Mouse (Mus musculus) layer of hippocampus, adult 9-10 months (tissue): ENCODE data around the gene Zbtb20.
"Not testable (repeated sequence)": the region's sequence is repeated elsewhere in the genome, so short reads cannot be mapped to it uniquely, and the experiment has no call there.

Source experiments
- DNase-seq: peaks from one replicate; pipeline ENCODE4 v3.0.0; 2022; ENCODE audit warnings: low spot score

Gene Zbtb20

DNA sequence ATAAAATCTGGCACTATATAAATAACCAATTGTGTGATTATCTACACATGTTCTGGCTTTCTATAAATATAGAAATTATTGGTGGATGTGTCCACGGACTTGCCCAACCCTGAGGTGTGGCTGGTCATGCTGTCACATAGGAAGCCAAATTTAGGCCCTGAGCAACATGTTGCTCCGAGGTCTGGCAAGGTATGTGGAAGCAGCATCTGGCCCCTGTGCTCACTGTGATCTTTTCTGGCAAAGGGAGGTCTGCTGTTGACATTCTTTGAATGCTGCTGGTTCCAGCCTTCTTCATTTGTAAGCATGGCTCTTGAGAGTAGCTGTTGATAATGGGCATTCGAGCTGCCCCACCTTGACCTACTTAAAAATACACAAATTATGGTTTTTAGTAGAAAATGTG lies 35.0 kb downstream of the Zbtb20 start:
- DNase-seq, result no peak

DNA sequence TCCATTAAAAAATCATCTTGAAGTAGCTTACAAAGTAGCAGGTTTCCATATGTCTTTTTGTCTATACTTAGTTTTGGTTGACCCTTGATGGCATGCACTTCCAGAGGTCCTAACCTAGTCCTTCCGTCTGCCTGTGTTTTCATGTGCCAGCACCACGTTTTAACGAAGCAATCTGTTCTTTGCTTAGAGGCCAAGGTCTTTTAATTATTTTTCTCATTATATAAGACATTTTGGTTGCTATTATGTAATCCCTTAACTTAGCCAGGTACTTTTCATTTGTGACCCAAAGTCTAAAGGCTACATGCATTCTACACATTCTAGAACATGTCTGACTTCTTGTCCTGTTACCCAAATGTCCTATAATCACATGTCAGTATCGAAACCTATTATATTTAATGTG lies 35.6 kb downstream of the Zbtb20 start:
- no peak for DNase-seq

DNA sequence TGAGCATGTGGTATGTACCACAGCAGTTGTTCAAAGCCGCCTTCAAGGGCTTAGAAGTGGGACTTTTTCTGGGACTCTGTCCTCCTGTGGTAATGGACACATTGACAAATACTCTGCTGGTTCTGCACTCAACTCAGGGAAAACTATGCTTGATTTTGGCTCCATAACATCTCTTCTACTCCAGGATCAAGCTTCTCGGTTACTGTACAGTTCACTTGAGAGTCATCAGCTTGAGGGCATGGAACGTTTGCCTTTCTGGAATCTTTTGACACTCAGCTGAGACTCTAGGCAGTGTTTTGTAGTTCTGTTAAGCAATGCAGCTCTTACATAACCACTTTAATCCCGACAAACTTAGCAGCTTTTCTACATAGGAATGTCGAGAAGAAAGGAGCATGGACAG lies 36.1 kb downstream of the Zbtb20 start:
- DNase-seq, result no peak

DNA sequence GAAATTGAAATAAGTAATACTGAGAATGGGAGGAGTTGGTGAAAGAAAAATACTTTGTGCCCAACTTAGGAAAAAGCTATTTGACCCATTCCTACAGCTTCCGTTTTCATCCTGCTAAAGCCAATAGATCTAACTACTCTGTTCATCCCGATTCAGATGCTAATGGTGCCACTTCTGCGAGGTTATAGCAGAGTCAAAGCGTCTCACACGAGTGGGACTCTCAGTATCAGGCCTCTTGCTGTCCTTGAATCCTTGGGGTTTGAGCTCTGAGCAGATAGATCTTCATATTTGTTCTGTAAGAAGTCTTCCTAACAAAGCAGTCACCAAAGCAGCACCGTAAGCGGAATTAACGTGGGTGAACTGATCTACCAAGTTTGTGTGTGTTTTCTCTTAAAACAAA lies 37.6 kb downstream of the Zbtb20 start:
- no peak for DNase-seq

DNA sequence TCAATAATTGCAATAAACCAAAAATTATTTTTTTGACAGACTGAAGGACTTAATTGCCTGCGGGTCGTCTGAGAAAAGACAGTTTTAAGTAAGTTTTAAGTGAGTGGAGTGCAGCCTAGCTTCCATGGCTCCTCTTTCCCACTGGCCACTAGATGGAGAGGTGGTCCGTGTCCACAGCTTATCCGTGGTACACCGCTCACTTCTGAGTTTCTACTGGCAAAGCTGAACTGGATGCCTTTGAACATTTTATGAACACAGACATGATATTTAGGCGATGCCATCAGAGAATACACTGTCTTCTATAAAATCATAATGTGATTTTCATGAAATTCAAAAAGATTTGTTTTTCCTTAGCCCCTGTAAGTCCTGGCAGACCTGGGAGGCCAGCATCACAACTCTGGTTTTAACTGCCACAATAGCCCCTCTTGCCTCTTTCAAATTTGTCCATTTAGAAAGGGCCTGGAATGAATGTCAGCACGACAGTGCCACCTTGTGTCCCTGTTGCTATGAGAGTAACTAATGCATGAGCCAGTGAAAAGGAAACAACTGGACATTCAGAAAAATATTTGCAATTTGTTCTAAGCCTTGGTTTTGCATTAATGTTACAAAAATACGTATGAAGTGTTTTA lies 38.9 kb downstream of the Zbtb20 start:
- DNase-seq, result no peak

DNA sequence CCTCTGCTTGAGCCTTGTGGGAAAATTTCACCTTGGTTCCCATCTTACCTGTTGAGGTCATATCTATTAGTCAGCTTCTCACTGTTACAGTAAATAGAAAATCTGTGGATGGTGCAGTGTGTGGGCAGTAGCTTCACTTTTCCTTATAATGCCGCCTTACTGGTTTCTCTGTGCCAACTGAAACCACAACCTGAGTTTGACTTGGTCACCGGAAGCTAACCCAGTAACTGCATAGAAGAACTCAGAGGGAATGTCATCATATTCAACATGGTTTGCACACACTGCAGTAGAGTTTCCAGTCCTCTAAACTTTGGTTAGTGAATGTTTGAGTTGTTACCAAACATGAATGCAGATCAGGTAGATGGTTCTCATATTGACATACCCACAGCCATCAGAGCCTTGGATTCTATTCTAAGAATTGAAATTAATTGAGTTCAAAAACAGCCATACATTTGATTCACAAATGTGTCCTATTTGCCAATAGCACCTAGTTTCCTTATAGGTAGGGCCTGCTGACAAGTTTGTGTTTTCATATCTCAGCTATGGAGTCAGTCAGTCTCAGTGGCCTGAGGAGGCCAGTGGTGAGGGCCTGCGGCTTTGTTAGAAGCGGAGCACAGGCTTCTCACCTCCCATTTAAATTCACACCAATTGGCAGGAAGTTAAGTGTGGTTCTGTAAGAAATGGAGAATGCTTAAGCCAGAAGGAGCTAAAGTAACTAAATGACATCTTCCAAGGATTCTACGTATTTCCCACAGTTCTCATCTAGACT lies 44.5 kb downstream of the Zbtb20 start:
- DNase-seq, result no peak

DNA sequence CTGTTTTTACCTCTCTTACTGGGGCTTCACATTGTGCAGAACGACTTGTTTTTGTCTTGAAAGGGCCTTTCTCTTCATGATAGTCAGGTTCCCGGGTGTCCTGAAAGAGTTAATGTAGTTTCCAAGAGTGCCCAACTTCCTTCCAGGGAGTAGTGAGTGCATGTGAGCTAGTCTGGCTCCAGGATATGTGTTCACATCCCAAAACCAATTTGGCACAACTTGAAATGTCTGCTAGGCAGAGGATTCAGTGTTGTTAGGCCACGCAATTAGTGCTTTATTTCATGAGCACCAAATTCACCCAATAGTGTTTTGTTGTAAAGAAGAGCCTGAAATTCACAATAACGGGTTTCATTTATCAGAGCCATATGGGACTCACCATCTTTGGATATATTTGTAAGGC lies 45.8 kb downstream of the Zbtb20 start:
- DNase-seq, result no peak

DNA sequence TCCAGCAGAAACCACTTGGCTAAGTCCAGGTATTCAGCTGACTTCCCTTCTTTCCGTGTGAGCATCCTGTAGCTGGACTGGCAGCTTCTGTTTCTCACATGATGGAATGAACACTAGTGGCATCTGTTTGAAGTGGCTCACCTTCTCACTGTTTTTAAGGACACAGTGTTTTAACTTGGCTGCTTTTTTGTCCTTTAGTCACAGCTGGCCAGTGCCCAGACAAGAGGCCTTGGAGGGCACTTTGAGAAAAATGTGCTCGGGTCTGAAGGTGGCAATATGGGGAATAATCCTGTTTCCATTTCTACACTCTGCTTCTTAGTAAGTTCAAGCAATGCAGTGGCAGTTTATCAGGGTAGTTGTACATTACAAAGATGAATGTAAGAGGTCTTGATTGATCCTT lies 62.5 kb downstream of the Zbtb20 start:
- no peak for DNase-seq

DNA sequence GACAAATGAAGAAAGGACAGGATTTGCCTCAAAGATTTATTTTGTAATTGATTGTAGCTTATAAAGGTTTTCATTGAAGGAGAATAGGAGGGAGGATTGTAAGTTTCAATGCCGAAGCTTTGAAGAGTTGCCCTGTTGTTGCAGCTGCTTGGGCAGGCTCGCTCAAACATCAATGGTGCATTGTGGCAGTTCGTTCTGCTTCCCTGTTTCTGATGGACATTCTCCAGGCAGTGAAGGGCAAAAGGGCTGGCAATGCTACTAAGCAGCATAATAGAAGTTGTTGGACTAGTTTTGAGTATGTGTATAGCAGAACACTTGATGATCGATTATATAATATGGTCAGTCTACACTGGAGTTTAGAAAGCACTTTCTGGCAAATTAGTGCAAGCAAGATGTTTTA lies 71.3 kb downstream of the Zbtb20 start:
- no peak for DNase-seq

DNA sequence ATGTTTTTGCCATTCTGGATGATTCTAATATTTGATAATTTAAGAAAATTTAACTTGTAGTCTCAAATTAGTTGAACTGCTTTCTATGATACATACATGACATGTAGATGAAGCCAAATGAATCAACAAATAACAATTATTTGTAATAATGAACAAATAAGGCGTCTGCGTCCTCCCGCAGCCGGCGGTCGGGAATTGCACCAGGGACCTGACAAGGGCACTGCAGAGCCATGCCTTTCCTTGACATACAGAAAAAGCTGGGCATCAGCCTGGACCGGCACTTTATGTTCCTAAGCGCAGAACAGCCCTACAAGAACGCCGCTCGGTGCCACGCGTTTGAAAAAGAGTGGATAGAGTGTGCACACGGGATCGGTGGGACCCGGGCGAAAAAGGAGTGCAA lies 79.7 kb downstream of the Zbtb20 start:
- DNase-seq, result not testable (repeated sequence)

DNA sequence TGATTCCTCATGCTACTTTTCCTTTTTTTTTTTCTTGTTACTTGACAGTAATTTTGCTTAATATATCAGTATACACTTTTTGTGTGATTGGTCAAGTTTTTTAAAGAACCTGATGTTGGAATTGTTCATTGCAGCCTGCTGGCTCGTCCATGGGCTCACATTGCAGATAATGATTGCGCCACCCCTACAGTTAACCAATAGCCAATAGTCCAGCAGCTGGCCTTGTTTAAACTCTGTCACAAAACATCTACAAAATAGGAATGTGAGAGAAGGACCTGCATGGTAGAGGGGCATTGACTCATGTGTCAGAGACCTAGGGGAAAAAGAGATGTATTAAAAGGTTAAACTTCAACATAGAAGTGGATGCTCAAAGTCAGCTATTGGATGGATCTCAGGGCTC lies 97.2 kb downstream of the Zbtb20 start:
- no peak for DNase-seq

DNA sequence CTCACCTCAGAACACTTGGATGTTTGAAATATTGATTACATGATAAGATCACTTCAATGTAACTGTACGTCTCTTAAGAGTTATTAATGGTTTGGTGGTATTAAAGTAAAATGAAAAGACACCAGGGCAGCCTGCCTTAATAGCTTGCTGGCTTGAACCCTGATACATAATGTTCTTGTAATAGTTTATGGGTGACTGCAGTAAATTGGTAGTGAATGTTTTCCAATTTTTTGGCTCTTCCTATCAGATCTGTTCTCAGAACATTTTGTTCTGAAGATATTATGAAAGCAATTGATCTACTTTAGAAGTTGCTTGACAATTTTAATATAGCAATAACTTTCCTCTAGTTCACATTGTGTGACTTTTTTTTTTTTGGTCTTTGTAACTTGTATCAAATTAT lies 123.2 kb downstream of the Zbtb20 start:
- no peak for DNase-seq

DNA sequence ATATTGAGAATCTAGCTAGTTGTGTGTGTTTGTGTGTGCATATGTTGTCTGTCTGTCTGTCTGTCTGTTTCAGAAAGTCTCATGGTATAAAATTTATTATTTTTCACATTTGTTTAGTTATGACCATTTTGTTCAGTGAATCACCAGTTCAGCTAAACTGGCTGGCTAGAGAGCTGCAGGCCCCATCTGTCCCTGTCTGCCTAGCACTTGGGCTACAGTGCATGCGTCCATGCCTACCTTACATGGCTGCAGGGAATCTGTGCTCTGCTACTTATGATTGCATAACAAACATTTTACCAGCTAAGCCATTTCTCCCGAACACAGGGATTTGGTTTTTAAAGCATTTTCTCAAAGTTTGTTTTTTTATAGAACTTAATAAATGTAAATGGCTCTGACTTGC lies 150.7 kb downstream of the Zbtb20 start:
- no peak for DNase-seq

DNA sequence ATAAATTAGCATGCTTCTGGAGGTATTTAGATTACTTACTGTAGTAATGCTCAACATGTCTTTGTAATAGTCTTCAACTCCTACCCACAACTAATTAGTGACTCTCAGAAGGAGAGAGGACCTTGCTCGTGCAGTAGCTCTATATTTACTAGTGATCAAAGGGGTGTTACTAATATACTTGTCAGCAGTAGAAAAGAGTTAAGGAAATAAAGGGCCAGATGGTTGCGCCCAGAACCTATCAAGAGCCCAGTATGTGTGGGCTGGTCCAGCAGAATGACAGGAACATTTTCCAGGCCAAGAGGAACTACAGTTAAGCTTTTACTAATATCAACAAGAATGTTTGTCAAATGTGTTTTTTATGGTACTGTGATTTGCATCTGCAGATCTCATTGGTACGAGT lies 153.6 kb downstream of the Zbtb20 start:
- DNase-seq, result no peak

DNA sequence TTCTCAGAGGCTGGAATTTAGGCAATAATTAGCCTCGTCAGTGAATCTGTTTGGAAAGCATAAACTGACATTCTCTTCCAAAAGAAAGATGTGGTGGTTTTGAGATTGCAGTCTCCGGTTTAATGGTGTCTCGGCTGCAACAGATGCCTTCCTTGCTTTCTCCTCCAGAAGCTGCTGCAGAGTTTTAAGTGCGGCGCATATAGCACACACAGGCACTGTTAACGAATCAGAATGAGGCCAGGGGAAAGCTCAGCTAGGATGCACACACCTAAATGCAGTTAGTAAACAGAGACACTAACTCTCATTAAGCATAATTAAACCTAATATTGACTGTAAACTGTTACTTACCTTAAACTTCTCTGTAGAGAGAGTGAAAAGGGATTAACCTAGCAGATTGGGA lies 160.0 kb downstream of the Zbtb20 start:
- DNase-seq, result no peak

DNA sequence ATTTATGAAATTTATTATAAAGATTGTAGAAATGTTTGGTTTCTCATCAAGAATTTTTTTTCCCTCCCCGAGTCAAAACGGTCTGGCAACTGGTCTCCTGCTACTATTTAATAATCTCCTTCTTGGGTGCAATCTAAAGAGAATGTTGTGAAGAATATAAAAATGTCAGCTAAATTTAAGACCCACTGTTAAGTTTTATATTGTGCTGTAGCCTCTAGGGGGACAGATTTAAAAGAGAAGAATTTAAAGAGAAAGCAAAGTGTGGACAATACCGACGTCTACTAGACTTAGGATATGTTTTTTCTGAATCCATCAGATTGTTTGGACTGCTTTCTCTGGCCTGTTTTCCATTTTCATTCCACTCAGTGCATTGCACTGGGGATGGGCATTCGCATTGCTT lies 160.8 kb downstream of the Zbtb20 start:
- DNase-seq, result no peak

DNA sequence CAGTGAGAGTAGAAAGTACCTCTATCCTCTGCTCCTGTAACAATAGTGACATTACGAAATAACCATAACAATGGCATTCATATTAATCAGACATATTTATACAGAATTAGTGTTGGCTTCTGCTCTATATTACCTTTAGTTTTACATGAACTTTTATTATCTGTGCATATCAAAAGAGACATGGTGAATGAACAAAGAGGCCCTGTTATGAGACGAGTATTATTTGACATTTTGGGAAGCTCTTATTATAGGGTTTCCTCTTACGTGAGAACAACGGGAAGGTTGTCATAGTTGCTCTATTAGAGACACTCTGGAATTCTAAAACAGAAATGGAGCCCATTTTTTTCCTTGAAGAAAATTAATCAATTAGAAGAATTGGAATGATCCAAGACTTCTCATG lies 161.6 kb downstream of the Zbtb20 start:
- no peak for DNase-seq

DNA sequence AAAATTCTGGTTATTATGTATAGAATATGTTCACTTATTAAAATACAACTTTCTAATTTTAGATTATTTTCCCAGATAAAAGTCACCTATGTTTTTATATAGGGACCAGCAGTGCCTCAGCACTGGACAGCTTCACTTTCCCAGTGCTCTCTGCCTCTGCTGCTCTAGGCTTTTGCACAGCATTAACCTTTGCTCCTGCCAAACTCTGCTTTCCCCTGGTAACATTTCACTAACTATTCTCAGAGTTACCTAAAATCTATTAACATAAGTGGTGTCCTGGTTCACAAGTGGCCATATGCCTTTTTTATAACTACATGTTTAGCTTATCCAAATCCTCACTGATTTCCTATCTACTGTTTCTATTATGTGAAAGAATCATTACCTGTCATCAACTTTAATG lies 169.9 kb downstream of the Zbtb20 start:
- no peak for DNase-seq

DNA sequence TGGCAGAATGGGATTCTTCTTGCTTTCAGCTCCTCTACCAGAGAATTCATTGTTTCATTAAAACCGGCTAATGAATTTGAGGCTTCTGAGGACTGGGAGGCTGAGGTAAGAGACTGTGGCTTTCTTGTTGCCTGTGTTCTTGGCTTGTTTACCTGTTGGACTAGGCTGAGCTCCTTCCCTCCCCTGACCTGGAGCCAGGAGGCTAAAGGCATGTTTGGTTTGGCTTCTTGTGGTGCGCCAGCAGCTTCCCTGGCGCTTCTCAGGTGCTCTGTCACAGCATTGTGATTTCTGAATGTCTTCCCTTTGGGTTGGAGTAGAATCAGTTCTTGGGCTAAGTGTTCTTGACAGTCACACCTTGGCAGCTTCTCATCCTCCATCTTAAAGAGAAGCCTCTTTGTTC lies 171.0 kb downstream of the Zbtb20 start:
- DNase-seq, result no peak

DNA sequence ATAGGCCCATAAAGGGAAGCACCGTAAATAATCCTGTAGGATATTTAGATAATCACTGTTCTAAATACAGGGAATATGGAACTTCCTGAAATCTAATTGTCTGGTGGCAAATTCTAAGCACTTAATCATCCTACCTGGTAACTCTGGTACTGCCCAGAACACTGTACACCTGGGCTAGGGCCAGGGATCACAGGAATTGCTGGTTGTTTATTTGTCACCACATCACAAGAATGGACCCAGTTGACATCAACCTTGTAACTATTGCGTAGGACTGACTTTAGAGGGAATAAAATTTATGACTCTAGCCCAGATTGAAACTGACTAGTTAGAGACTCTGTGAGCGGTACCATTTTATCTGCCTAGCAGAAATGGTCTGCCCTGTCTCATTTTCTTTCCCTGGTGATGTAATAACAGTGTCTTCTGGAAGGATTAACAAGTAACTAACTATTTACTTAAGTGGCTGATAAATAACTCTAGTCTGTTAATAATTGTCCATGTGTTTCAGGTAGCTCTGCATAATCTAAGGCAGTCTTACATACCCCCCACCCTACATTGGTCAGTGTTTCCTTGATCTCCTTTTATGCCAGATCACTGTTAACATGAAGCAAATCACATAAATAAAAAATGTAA lies 194.1 kb downstream of the Zbtb20 start:
- no peak for DNase-seq

DNA sequence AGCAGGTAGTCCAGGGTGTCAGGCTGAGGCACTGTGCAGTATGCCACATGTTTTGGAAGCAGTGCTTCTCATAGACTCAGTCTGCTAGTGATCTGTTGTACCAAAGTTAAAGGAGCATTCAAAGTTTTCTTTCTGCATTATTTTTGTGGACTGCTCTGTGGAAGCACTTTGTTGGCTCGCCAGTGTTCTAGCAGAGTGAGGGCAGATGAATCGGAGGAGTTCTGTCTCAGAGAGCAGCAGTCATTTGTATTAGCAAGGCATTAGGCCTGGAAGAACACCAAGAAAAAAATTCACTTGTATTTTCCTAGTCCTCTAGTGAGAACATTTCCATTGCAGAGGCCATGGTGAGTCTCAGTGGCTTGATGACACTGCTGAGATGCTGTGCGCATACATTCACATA lies 196.2 kb downstream of the Zbtb20 start:
- DNase-seq, result peak; percentile 46

DNA sequence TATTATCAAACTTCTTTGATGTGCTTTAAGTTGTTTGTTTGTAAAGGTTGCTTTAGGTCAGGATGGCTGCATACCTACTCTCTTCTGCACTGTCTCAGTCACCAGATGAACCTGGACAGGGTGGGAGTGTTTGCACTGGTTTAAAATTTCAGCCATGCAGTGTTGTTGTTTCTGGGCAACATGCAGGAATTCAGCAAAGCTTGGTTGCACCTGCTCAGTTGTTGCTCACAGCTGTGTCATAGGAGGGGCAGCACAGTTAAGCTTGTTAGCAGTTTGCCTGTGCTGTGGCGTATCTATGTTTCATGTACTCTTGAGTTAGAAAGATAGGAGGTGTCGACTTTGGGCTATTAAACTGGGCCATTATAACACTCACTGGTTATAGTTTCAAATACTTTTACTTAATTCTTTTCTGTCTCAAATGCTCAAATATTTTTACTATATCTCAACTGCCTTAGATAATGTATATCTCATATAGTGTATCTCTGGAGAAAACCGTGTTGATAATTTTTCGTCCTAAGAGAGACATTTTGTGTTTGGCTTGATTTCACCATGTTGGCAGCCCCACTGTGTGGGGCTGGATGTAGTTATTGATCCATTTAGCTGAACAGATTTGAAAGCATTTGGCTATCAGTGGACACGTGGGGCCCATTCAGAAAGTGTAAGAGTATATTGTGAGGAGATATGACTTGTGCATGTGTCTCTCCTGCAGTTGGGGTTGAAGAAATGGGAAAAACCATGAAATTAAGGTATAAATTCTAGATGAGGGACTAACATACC lies 197.3 kb downstream of the Zbtb20 start:
- DNase-seq, result no peak

DNA sequence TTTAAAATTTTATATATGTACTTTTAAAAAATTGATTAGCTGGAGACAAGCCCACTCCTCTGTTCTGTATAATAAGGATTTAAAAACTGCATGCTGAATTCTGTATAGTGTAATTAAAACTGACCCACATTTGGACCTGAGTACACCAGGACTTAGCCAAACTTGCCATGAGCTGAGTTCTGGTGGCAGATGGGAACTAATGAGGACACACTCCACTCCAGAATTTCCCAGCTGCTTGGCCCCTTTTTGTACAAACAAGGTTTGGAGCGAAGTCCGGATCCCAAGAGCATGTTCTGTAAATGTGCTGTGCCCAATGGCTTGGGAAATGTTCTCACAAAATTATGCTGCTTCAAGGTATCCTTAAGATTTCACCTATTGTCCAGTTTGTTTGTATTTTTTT lies 204.7 kb downstream of the Zbtb20 start:
- DNase-seq, result peak; percentile 35
